ENCODE assay signal across 8 mouse cellular contexts in genomic region chr7:37814844-37815406, GRCm38 (mm10).
"Had no signal": no experiment of that assay in that cellular context is flagged by ENCODE, and none has a peak within 500 bp of the region (broad histone marks: within the 10 kb centered on the region; RNA-seq: fewer than 3 reads in every experiment).

No protein-coding gene starts in this region.

- DNase-seq: kidney, adult 8-10 months; kidney, postnatal 25 days; liver; lung, adult 2 months; lung, postnatal 10 days; retina, postnatal 1 day; thymus, postnatal 36 days had no signal

- ATAC-seq: midbrain, embryonic 16.5 days had no signal
